Comparison of ENCODE assay signal across 8 mouse cellular contexts in genomic region chr7:143013420-143014178, GRCm38 (mm10). TPM values are rescaled to one million over a fixed set of nuclear protein-coding genes. Genes with fewer than 3 reads are reported as not detected.
DNase-seq lines count a peak whose midpoint lies in the region; TF ChIP-seq lines count a peak whose summit lies in the region.

No protein-coding gene starts in this region.

- peak overlapping the region; percentile 20 for H3K27ac ChIP-seq in cortical plate, adult 2 months (ENCODE audit: insufficient read depth, low read length)

- no peak for TF ChIP-seq POLR2A in cortical plate, adult 2 months (IDR thresholded peaks at IDR 0.05; ENCODE audit: extremely low read depth, insufficient read depth, low read length)

- TF ChIP-seq CTCF in cortical plate, adult 2 months (IDR thresholded peaks at IDR 0.05; ENCODE audit: extremely low read depth, insufficient read depth, low read length): no peak

- 0 out of 2 replicates have a peak, but pooled peaks cover 2% of the 10 kb centered on the region for H3K4me1 ChIP-seq in cortical plate, adult 2 months (ENCODE audit: control insufficient read depth, insufficient read depth, low read length)

- no peak overlapping the region for H3K4me3 ChIP-seq in cortical plate, adult 2 months (ENCODE audit: insufficient read depth, low read length)

- intact Hi-C loops in heart, postnatal 36 days (cut with DNase I): no loop called here

- peak; percentile 23 to 52 for DNase-seq in layer of hippocampus, adult 18-20 months (ENCODE audit: low spot score in 2 of 2)
- no peak for DNase-seq in layer of hippocampus, postnatal 25 days (ENCODE audit: extremely low spot score in 1 of 2, low spot score in 1 of 2)
- DNase-seq in ZHBTc4 (ENCODE audit: low read depth, low spot score): peak; percentile 91
- DNase-seq in heart, postnatal 36 days: peak; percentile 78 to 80
- peak; percentile 59 for DNase-seq in lung, postnatal 25 days (ENCODE audit: low spot score)
- no peak for DNase-seq in thymus, postnatal 25 days
- DNase-seq in spleen, postnatal 4 days (ENCODE audit: low spot score in 2 of 2): no peak

RNA-seq across cellular contexts. Expression of gene Tspan32, which starts 8.8 kb away (rescaled TPM):
- under 1 TPM in 1 of 2 experiments, not detected in 1; 0.17 TPM for total RNA-seq in layer of hippocampus, adult 18-20 months (2021)
- total RNA-seq in layer of hippocampus, postnatal 25 days (2021): not detected
- polyA plus RNA-seq in cortical plate, adult 2 months (2012; rRNA removed): 0.26 and 0.44 TPM in 2 replicates
- total RNA-seq in heart, postnatal 36 days (2021): under 1 TPM; 0.28 to 0.46 TPM

RNA-seq across cellular contexts. Expression of gene Cd81, which starts 38.9 kb away (rescaled TPM):
- 100 to 1,000 TPM; 459 to 481 TPM for total RNA-seq in layer of hippocampus, adult 18-20 months (2021)
- total RNA-seq in layer of hippocampus, postnatal 25 days (2021): 100 to 1,000 TPM; 489 to 524 TPM
- polyA plus RNA-seq in cortical plate, adult 2 months (2012; rRNA removed): 638 and 653 TPM in 2 replicates
- total RNA-seq in heart, postnatal 36 days (2021): 100 to 1,000 TPM; 398 to 441 TPM

RNA-seq across cellular contexts. Expression of gene Ascl2, which starts 44.5 kb away (rescaled TPM):
- total RNA-seq in layer of hippocampus, adult 18-20 months (2021): under 1 TPM in 1 of 2 experiments, not detected in 1; 0.52 TPM
- under 1 TPM; 0.22 to 0.31 TPM for total RNA-seq in layer of hippocampus, postnatal 25 days (2021)
- polyA plus RNA-seq in cortical plate, adult 2 months (2012; rRNA removed): 0.51 and 0.81 TPM in 2 replicates
- not detected for total RNA-seq in heart, postnatal 36 days (2021)

RNA-seq across cellular contexts. Expression of gene Tssc4, which starts 55.5 kb away (rescaled TPM):
- total RNA-seq in layer of hippocampus, adult 18-20 months (2021): 10 to 100 TPM; 39.1 to 48.2 TPM
- 10 to 100 TPM; 47.0 to 50.4 TPM for total RNA-seq in layer of hippocampus, postnatal 25 days (2021)
- polyA plus RNA-seq in cortical plate, adult 2 months (2012; rRNA removed): 71.6 and 74.4 TPM in 2 replicates
- total RNA-seq in heart, postnatal 36 days (2021): 10 to 100 TPM; 15.3 TPM

Comparison
In these comparisons a context has a peak if more than half of its experiments do, and no peak if none do; other contexts are left out.
1. DNase-seq: peak in layer of hippocampus, adult 18-20 months (2 of 2), ZHBTc4 (single experiment), heart, postnatal 36 days (2 of 2) and lung, postnatal 25 days (single experiment); none in layer of hippocampus, postnatal 25 days (0 of 2), thymus, postnatal 25 days (single experiment) and spleen, postnatal 4 days (0 of 2).